Mouse (Mus musculus): ENCODE measurements around the gene Pax3. TPM values are rescaled to one million over a fixed set of nuclear protein-coding genes. Genes with fewer than 3 reads are reported as not detected.

Pax3 gene
- polyA plus RNA-seq (2014; fragmentation: Nextera tagmentation; extraction: Ambion mirVana): 36.2 and 42.8 TPM in 2 replicates

GRCm38 (mm10) chr1:78196751-78197311 is at the start of gene Pax3:
TSS of gene Pax3 (minus strand) at chr1:78197134.
- peak; percentile 71 for ATAC-seq (ENCODE audit: insufficient read depth, low FRiP score, low TSS enrichment)
- H3K27me3 ChIP-seq (ENCODE audit: control insufficient read depth, insufficient read depth, low read length): peaks cover 80% of the 10 kb centered on the region
- DNase-seq (ENCODE audit: low spot score): peak; percentile 87
- H3K9me3 ChIP-seq (ENCODE audit: control insufficient read depth, low read length): no peaks in the 10 kb centered on the region
- peaks cover 15% of the 10 kb centered on the region for H3K4me1 ChIP-seq (ENCODE audit: control insufficient read depth, insufficient read depth, low read length)
- no peaks in the 10 kb centered on the region for H3K36me3 ChIP-seq (ENCODE audit: control insufficient read depth, insufficient read depth, low read length)
- H3K27ac ChIP-seq (ENCODE audit: low read depth, low read length): peak within 1 kb of the TSS; percentile 96
- H3K9ac ChIP-seq (ENCODE audit: low read length): peak within 1 kb of the TSS; percentile 91
- H3K4me2 ChIP-seq (ENCODE audit: low read depth): peak within 1 kb of the TSS; percentile 78
- WGBS: under 1% methylated on average over 37 of the region's 37 CpGs
- peak within 1 kb of the TSS; percentile 69 for H3K4me3 ChIP-seq (ENCODE audit: low read depth, low read length)

DNA sequence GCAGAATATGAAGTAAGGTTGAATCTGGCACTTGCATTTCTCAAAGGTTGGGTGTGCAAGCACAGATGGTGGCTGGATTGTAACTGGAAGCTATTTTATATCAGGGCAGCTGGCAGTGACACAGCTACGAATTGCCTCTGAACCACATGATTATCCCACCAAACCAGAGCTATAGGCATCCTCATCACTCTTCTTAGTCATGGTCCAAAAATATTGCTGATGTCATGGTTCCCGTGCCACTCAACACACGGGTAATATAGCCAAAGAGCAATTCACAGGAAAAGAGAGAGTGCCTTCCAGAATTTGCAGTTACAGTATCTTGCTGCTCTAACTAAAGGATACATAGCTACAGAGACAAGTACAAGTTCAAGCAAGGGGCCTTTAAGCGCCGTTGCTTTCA is 37.4 kb upstream of the Pax3 start:
- Histone ChIP-seq H3K9ac (ENCODE audit: low read length) (no peak overlapping the region), H3K9me3 (ENCODE audit: control insufficient read depth, low read length) (no peaks in the 10 kb centered on the region), H3K4me3 (ENCODE audit: low read depth, low read length) (no peak overlapping the region), H3K4me2 (ENCODE audit: low read depth) (no peak overlapping the region), H3K27me3 (ENCODE audit: control insufficient read depth, insufficient read depth, low read length) (no peaks in the 10 kb centered on the region), H3K4me1 (ENCODE audit: control insufficient read depth, insufficient read depth, low read length) (no peaks in the 10 kb centered on the region), H3K36me3 (ENCODE audit: control insufficient read depth, insufficient read depth, low read length) (no peaks in the 10 kb centered on the region), H3K27ac (ENCODE audit: low read depth, low read length) (no peak overlapping the region)
- ATAC-seq (ENCODE audit: insufficient read depth, low FRiP score, low TSS enrichment) (no peak), DNase-seq (ENCODE audit: low spot score) (no peak)
- WGBS: 86% methylated on average over 5 of the region's 5 CpGs

DNA sequence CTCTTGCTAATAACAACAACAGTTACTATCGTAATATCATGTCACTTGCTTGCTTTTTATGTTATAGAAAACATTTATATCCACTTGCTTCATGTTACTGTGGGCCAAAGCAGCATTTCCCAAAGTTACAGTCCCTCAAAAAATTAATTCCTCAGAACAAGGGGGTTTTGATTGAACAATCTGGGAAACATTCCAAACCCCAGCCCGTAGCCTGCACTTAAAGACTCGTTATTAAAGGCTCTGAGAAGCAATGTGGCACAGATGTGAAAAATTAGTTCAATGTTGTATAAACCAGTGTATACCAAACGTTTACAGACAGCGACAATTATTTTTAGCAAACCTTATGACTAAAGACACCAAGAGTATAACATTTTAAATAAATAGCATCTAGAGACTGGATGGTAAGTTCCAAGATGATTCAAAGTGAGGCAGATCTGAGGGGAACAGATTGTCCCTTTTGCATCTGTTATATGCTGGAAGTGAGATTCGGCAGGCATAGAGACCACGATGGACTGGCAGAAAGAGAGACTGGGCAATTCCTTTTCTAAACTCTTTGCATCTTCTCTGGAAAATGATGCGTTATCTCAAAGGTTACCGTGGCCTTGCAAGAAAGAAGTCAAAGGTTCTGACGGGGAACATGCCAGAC is 35.1 kb upstream of the Pax3 start:
- H3K27ac ChIP-seq (ENCODE audit: low read depth, low read length): no peak overlapping the region
- no peaks in the 10 kb centered on the region for H3K36me3 ChIP-seq (ENCODE audit: control insufficient read depth, insufficient read depth, low read length)
- H3K27me3 ChIP-seq (ENCODE audit: control insufficient read depth, insufficient read depth, low read length): no peaks in the 10 kb centered on the region
- WGBS: 86% methylated on average over 10 of the region's 10 CpGs
- no peaks in the 10 kb centered on the region for H3K4me1 ChIP-seq (ENCODE audit: control insufficient read depth, insufficient read depth, low read length)
- no peak overlapping the region for H3K4me3 ChIP-seq (ENCODE audit: low read depth, low read length)
- no peak overlapping the region for H3K9ac ChIP-seq (ENCODE audit: low read length)
- no peaks in the 10 kb centered on the region for H3K9me3 ChIP-seq (ENCODE audit: control insufficient read depth, low read length)
- ATAC-seq (ENCODE audit: insufficient read depth, low FRiP score, low TSS enrichment): no peak
- DNase-seq (ENCODE audit: low spot score): no peak
- H3K4me2 ChIP-seq (ENCODE audit: low read depth): no peak overlapping the region

- ATAC-seq (ENCODE audit: insufficient read depth, low FRiP score, low TSS enrichment): no peak
- H3K9me3 ChIP-seq (ENCODE audit: control insufficient read depth, low read length): no peaks in the 10 kb centered on the region
Measured at GRCm38 (mm10) chr1:78229801-78230200, 32.9 kb upstream of the Pax3 start.

DNA sequence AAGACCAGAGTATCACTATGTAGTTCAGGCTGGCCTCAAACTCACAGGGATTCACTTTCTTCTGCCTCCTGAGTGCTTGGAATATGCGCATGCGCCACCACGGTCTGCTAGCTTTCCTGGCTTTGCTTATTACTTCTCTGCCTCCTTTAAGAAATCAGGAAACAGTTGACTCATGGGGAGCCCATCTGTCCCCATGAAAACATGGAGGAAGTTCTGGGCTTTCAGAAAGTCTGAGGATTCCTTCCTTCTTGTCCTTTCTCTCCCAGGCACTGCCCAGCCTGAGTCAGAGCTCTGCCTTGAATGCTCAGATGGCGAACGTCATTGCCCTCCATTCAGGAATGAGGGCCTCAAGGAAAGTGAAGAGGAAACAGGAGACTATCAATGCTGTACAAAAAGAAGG is 31.8 kb upstream of the Pax3 start:
- H3K9ac ChIP-seq (ENCODE audit: low read length): no peak overlapping the region
- no peaks in the 10 kb centered on the region for H3K4me1 ChIP-seq (ENCODE audit: control insufficient read depth, insufficient read depth, low read length)
- no peak overlapping the region for H3K4me2 ChIP-seq (ENCODE audit: low read depth)
- H3K27me3 ChIP-seq (ENCODE audit: control insufficient read depth, insufficient read depth, low read length): no peaks in the 10 kb centered on the region
- no peaks in the 10 kb centered on the region for H3K9me3 ChIP-seq (ENCODE audit: control insufficient read depth, low read length)
- 62% methylated on average over 5 of the region's 5 CpGs for WGBS
- no peak for DNase-seq (ENCODE audit: low spot score)
- ATAC-seq (ENCODE audit: insufficient read depth, low FRiP score, low TSS enrichment): no peak
- H3K36me3 ChIP-seq (ENCODE audit: control insufficient read depth, insufficient read depth, low read length): no peaks in the 10 kb centered on the region
- no peak overlapping the region for H3K27ac ChIP-seq (ENCODE audit: low read depth, low read length)
- no peak overlapping the region for H3K4me3 ChIP-seq (ENCODE audit: low read depth, low read length)

More at GRCm38 (mm10) chr1:78229801-78230200, 32.9 kb upstream of the Pax3 start:
- Histone ChIP-seq H3K9ac (ENCODE audit: low read length) (no peak overlapping the region), H3K27me3 (ENCODE audit: control insufficient read depth, insufficient read depth, low read length) (no peaks in the 10 kb centered on the region), H3K27ac (ENCODE audit: low read depth, low read length) (no peak overlapping the region), H3K4me3 (ENCODE audit: low read depth, low read length) (no peak overlapping the region), H3K36me3 (ENCODE audit: control insufficient read depth, insufficient read depth, low read length) (no peaks in the 10 kb centered on the region), H3K4me2 (ENCODE audit: low read depth) (no peak overlapping the region), H3K4me1 (ENCODE audit: control insufficient read depth, insufficient read depth, low read length) (no peaks in the 10 kb centered on the region)
- DNase-seq (ENCODE audit: low spot score): no peak

- Histone ChIP-seq H3K9me3 (ENCODE audit: control insufficient read depth, low read length) (no peaks in the 10 kb centered on the region), H3K36me3 (ENCODE audit: control insufficient read depth, insufficient read depth, low read length) (no peaks in the 10 kb centered on the region), H3K27ac (ENCODE audit: low read depth, low read length) (no peak overlapping the region), H3K4me3 (ENCODE audit: low read depth, low read length) (no peak overlapping the region), H3K9ac (ENCODE audit: low read length) (no peak overlapping the region), H3K4me2 (ENCODE audit: low read depth) (peak overlapping the region; percentile 88), H3K27me3 (ENCODE audit: control insufficient read depth, insufficient read depth, low read length) (peaks cover 59% of the 10 kb centered on the region), H3K4me1 (ENCODE audit: control insufficient read depth, insufficient read depth, low read length) (peaks cover 9% of the 10 kb centered on the region)
- ATAC-seq (ENCODE audit: insufficient read depth, low FRiP score, low TSS enrichment) (no peak), DNase-seq (ENCODE audit: low spot score) (no peak)
- under 1% methylated on average over 19 of the region's 19 CpGs for WGBS
Measured at GRCm38 (mm10) chr1:78218057-78218780, 21.3 kb upstream of the Pax3 start.

DNA sequence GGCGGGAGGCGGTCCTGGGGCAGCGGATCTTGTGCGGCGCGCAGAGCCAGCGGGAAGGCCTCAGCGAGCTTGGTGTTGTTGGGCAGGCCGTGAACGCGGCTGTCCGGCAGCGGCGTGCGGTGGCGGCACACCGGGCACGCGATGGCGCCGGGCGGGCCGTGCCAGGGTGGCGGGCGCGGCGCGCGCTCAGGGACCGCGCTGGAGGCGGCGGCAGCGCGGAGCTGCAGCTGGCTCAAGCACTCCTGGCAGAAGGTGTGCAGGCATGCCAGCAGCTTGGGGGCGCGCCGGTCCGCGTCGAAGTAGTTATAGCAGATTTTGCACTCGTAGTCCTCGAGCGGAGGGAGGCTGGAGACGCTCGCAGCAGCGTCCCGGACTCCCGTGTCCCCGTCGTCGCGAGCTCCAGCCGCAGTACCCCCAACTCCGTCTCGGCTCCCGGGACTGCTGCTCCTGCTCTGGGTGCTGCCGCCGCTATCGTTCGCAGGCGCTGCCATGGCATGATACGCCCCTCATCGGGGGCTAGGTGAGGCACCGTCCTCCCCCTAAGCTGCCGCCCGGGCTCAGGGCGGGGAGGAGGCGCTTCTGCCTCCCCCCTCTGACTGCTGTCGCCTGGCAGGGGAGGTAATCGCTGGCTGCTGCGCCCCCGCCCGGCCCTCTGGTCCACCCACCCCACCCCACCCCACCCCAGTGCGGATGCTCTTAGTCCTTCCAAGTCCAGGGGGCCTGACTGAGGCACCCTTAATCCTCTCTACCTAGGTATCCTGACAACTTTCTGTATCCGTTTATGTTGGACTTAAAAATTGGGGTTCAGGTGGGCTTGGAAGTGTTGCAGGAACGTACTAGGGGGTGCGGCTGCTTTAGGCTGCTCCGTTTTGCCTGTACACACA is 20.5 kb upstream of the Pax3 start:
- peaks cover 68% of the 10 kb centered on the region for H3K27me3 ChIP-seq (ENCODE audit: control insufficient read depth, insufficient read depth, low read length)
- H3K4me3 ChIP-seq (ENCODE audit: low read depth, low read length): peak overlapping the region; percentile 51
- peak overlapping the region; percentile 88 for H3K4me2 ChIP-seq (ENCODE audit: low read depth)
- ATAC-seq (ENCODE audit: insufficient read depth, low FRiP score, low TSS enrichment) (peak; percentile 43), DNase-seq (ENCODE audit: low spot score) (no peak)
- under 1% methylated on average over 68 of the region's 79 CpGs for WGBS
- H3K27ac ChIP-seq (ENCODE audit: low read depth, low read length): no peak overlapping the region
- H3K9ac ChIP-seq (ENCODE audit: low read length): peak overlapping the region; percentile 48
- H3K9me3 ChIP-seq (ENCODE audit: control insufficient read depth, low read length): no peaks in the 10 kb centered on the region
- no peaks in the 10 kb centered on the region for H3K36me3 ChIP-seq (ENCODE audit: control insufficient read depth, insufficient read depth, low read length)
- H3K4me1 ChIP-seq (ENCODE audit: control insufficient read depth, insufficient read depth, low read length): peaks cover 9% of the 10 kb centered on the region

- H3K4me1 ChIP-seq (ENCODE audit: control insufficient read depth, insufficient read depth, low read length): peaks cover 9% of the 10 kb centered on the region
- peak overlapping the region; percentile 48 for H3K9ac ChIP-seq (ENCODE audit: low read length)
- H3K27ac ChIP-seq (ENCODE audit: low read depth, low read length): no peak overlapping the region
- H3K9me3 ChIP-seq (ENCODE audit: control insufficient read depth, low read length): no peaks in the 10 kb centered on the region
- H3K36me3 ChIP-seq (ENCODE audit: control insufficient read depth, insufficient read depth, low read length): no peaks in the 10 kb centered on the region
- peak overlapping the region; percentile 88 for H3K4me2 ChIP-seq (ENCODE audit: low read depth)
- ATAC-seq (ENCODE audit: insufficient read depth, low FRiP score, low TSS enrichment): peak; percentile 43
- peak; percentile 60 for DNase-seq (ENCODE audit: low spot score)
- peak overlapping the region; percentile 51 for H3K4me3 ChIP-seq (ENCODE audit: low read depth, low read length)
- 1% methylated on average over 33 of the region's 79 CpGs for WGBS
- H3K27me3 ChIP-seq (ENCODE audit: control insufficient read depth, insufficient read depth, low read length): peaks cover 75% of the 10 kb centered on the region
Measured at GRCm38 (mm10) chr1:78216509-78217141, 19.7 kb upstream of the Pax3 start.
